Mouse (Mus musculus): ENCODE results near the gene Dennd1a. TPM values are rescaled to one million over a fixed set of nuclear protein-coding genes. Genes with fewer than 3 reads are reported as not detected.

Dennd1a gene
- polyA plus RNA-seq, 1 experiment from 2014 or later = 17.7 TPM

DNA sequence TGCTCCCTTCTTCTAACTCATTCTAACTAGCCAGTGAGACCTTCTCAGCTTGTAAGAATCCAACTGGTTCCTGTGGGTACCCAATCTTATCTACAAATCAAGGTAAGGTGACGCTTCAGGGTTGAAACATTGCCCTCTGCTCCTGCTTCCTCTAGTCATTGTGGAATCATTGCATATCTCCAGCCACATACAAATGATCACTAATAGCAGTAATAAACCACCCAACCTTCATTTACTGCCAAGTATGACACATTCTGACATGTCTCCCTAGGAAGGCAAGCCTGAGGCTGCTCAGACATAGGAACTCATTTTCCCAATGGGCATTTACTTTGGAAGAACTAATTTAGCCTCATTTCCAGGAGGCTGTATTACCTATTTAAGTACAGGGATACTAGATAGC, 18.0 kb upstream of the Dennd1a start:
- H3K4me1 ChIP-seq (replicated peaks; ENCODE audit: control insufficient read depth, insufficient read depth, low read length) = peaks cover under 1% of the 10 kb centered on the region; the same call in 1 of the 2 replicates
- H3K27ac ChIP-seq (ENCODE audit: low read depth, low read length) = no peak overlapping the region
- no peak overlapping the region for H3K9ac ChIP-seq (ENCODE audit: low read length)
- ATAC-seq (replicated peaks; ENCODE audit: low FRiP score) (no peak), DNase-seq (ENCODE audit: low spot score) (no peak)
- WGBS = 94% methylated on average over 1 of the region's 1 CpGs
- no peaks in the 10 kb centered on the region for H3K9me3 ChIP-seq (ENCODE audit: control insufficient read depth, low read length)
- no peaks in the 10 kb centered on the region for H3K27me3 ChIP-seq (ENCODE audit: control insufficient read depth, insufficient read depth, low read length)
- H3K36me3 ChIP-seq (ENCODE audit: control insufficient read depth, insufficient read depth, low read length) = no peaks in the 10 kb centered on the region
- no peak overlapping the region for H3K4me2 ChIP-seq (ENCODE audit: low read depth, low read length, severe bottlenecking)
- H3K4me3 ChIP-seq (ENCODE audit: low read depth, low read length) = no peak overlapping the region

DNA sequence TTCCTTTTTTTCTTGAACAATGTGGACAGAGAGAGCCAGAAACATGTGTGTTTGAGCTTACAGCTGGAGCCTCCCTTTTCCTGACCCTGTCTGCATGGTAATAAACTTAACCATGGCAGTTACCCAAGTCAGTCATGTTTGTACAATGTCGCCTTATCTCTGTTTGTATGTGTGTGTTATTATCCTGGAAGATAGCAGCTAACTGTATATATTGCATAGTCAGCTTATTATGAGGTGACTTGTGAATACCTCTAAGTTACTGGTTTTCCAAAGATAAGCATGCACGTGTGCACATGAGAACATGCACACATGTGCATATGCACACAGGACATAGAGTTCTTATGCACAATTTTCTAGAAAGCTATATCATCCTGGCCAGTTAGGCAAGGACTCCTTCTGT, 13.8 kb upstream of the Dennd1a start:
- DNase-seq (ENCODE audit: low spot score) = no peak
- no peaks in the 10 kb centered on the region for H3K27me3 ChIP-seq (ENCODE audit: control insufficient read depth, insufficient read depth, low read length)
- H3K9me3 ChIP-seq (ENCODE audit: control insufficient read depth, low read length) = no peaks in the 10 kb centered on the region
- no peak overlapping the region for H3K9ac ChIP-seq (ENCODE audit: low read length)
- ATAC-seq (replicated peaks; ENCODE audit: low FRiP score) = no peak
- no peak overlapping the region for H3K4me3 ChIP-seq (ENCODE audit: low read depth, low read length)
- H3K36me3 ChIP-seq (ENCODE audit: control insufficient read depth, insufficient read depth, low read length) = no peaks in the 10 kb centered on the region
- no peak overlapping the region for H3K27ac ChIP-seq (ENCODE audit: low read depth, low read length)
- H3K4me1 ChIP-seq (replicated peaks; ENCODE audit: control insufficient read depth, insufficient read depth, low read length) = peaks cover 3% of the 10 kb centered on the region; the same call in 1 of the 2 replicates
- WGBS = 93% methylated on average over 2 of the region's 2 CpGs
- no peak overlapping the region for H3K4me2 ChIP-seq (ENCODE audit: low read depth, low read length, severe bottlenecking)

DNA sequence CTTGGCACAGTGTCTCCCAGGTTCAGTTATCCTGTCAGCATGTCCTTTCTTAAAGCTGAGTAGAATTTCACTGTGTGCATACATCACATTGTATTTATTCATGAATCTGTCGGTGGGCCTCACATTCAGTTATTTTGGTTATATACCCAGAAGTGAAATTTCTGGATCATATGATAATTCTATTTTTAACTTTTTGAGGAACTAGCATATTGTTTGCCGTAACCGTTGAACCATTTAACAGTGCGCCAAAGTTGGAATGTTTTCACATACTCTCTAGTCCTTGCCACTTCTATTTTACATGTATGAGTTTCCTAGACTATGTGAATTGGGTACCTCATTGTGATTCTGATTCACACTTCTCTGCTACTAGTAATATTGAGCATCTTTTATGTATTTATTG, 8.7 kb upstream of the Dennd1a start:
- no peak for ATAC-seq (replicated peaks; ENCODE audit: low FRiP score)
- Histone ChIP-seq H3K9ac (ENCODE audit: low read length) (no peak overlapping the region), H3K4me2 (ENCODE audit: low read depth, low read length, severe bottlenecking) (no peak overlapping the region), H3K9me3 (ENCODE audit: control insufficient read depth, low read length) (no peaks in the 10 kb centered on the region), H3K27ac (ENCODE audit: low read depth, low read length) (no peak overlapping the region), H3K36me3 (ENCODE audit: control insufficient read depth, insufficient read depth, low read length) (no peaks in the 10 kb centered on the region), H3K4me3 (ENCODE audit: low read depth, low read length) (no peak overlapping the region), H3K27me3 (ENCODE audit: control insufficient read depth, insufficient read depth, low read length) (no peaks in the 10 kb centered on the region), H3K4me1 (replicated peaks; ENCODE audit: control insufficient read depth, insufficient read depth, low read length) (peaks cover 3% of the 10 kb centered on the region; the same call in 1 of the 2 replicates)
- WGBS = 96% methylated on average over 4 of the region's 4 CpGs
- no peak for DNase-seq (ENCODE audit: low spot score)

DNA sequence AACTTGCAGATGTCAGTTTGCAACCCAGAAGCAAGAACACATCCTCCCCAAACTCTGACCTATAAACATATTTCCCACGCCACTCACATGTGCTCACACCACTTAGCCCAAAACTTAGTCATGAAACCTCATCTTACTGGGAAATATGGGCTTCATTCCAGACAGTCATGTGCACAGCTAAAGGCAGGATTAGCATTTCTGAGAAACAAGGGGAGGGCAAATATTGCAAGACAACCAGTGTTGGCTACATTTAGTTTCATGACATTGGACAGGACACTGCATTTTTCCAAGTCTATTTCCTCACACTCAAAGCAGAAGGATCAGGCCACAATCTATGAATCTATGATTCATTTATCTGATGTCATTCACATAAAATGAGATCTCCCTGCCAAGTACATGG, 4.3 kb upstream of the Dennd1a start:
- Histone ChIP-seq H3K27me3 (ENCODE audit: control insufficient read depth, insufficient read depth, low read length) (no peaks in the 10 kb centered on the region), H3K4me2 (ENCODE audit: low read depth, low read length, severe bottlenecking) (no peak overlapping the region), H3K36me3 (ENCODE audit: control insufficient read depth, insufficient read depth, low read length) (no peaks in the 10 kb centered on the region), H3K4me3 (ENCODE audit: low read depth, low read length) (no peak overlapping the region), H3K9ac (ENCODE audit: low read length) (no peak overlapping the region), H3K4me1 (replicated peaks; ENCODE audit: control insufficient read depth, insufficient read depth, low read length) (no peaks in the 10 kb centered on the region; the same call in 1 of the 2 replicates), H3K27ac (ENCODE audit: low read depth, low read length) (no peak overlapping the region), H3K9me3 (ENCODE audit: control insufficient read depth, low read length) (no peaks in the 10 kb centered on the region)
- ATAC-seq (replicated peaks; ENCODE audit: low FRiP score) (no peak), DNase-seq (ENCODE audit: low spot score) (no peak)
- WGBS = 79% methylated on average over 1 of the region's 1 CpGs

DNA sequence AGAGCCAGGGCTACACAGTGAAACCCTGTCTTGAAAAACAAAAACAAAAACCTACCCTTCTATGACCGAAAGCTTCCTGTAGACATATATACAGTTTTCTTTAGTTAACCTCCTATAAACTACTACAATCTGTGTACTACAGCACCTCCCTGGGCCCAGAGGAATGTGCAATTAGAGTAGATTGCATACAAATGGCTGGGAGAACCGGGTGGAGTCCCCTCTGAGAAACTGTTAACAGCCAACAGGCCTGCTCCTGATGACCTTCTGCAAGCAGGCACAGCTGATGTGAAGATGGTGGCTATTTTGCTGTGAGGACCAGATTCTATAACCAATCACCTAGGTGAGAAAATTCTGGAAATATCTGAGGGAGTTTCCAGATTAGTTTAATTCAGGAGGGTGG, 1.0 kb upstream of the Dennd1a start:
- Histone ChIP-seq H3K36me3 (ENCODE audit: control insufficient read depth, insufficient read depth, low read length) (no peaks in the 10 kb centered on the region), H3K27me3 (ENCODE audit: control insufficient read depth, insufficient read depth, low read length) (no peaks in the 10 kb centered on the region), H3K4me1 (replicated peaks; ENCODE audit: control insufficient read depth, insufficient read depth, low read length) (peaks cover 5% of the 10 kb centered on the region; the same call in 1 of the 2 replicates), H3K9me3 (ENCODE audit: control insufficient read depth, low read length) (no peaks in the 10 kb centered on the region), H3K9ac (ENCODE audit: low read length) (no peak overlapping the region), H3K27ac (ENCODE audit: low read depth, low read length) (no peak overlapping the region), H3K4me2 (ENCODE audit: low read depth, low read length, severe bottlenecking) (no peak overlapping the region), H3K4me3 (ENCODE audit: low read depth, low read length) (no peak overlapping the region)
- DNase-seq (ENCODE audit: low spot score) (no peak), ATAC-seq (replicated peaks; ENCODE audit: low FRiP score) (no peak)
- 70% methylated on average over 2 of the region's 2 CpGs for WGBS

DNA sequence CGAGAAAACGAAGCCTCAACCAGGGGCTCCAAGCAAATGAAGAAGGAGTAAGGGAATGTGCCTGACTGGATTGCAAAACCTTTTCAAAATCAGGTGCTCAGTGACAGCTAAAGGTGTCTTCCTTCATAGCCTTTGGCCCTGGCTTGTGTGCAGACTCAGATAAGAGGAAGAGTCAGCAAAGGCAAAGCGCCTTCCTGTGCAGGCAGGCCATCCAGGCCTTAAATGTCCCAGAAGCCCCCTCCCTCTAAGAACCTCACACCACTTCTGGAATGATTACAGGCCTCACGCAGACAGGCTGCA, 807 bp downstream of the Dennd1a start:
- H3K4me3 ChIP-seq (ENCODE audit: low read depth, low read length) = peak overlapping the region; percentile 82
- H3K27me3 ChIP-seq (ENCODE audit: control insufficient read depth, insufficient read depth, low read length) = no peaks in the 10 kb centered on the region
- 14% methylated on average over 4 of the region's 4 CpGs for WGBS
- ATAC-seq (replicated peaks; ENCODE audit: low FRiP score) (no peak; the same call in 1 of the 2 replicates), DNase-seq (ENCODE audit: low spot score) (no peak)
- H3K36me3 ChIP-seq (ENCODE audit: control insufficient read depth, insufficient read depth, low read length) = no peaks in the 10 kb centered on the region
- H3K27ac ChIP-seq (ENCODE audit: low read depth, low read length) = peak overlapping the region; percentile 85; the same call in 1 of the 2 replicates
- peak overlapping the region; percentile 66 for H3K4me2 ChIP-seq (ENCODE audit: low read depth, low read length, severe bottlenecking)
- peak overlapping the region; percentile 90 for H3K9ac ChIP-seq (ENCODE audit: low read length)
- H3K9me3 ChIP-seq (ENCODE audit: control insufficient read depth, low read length) = no peaks in the 10 kb centered on the region
- peaks cover 5% of the 10 kb centered on the region; the same call in 1 of the 2 replicates for H3K4me1 ChIP-seq (replicated peaks; ENCODE audit: control insufficient read depth, insufficient read depth, low read length)

DNA sequence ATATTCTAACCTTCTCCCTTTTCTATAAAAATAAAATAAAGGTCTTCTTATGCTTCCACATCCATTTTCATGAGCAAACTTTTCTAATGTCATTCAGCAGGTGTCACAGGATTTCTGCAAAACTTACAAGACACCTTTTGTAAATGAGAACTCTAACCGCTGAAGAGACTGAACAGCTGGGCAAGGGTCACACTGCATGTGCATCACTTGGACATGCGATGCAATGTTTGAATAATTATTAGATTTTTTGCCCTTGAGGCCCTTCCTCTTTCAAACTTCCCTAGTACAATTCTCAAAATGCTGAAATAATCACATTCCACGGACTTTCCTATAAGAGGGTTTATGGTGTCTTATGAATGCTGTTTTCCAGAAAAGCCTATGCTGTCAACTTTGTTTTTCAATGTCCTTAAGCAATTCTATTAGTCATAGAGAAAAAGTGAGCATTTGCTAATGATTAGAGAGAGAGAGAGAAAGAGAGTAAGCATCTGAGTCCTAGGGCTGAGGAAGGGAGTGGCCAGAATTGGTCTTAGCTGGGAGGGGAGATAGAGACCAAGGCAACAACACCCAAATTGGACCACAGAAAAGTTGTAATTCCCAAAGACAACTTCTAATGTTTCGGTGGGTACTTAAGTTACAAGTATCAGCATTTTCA, 1.3 kb downstream of the Dennd1a start:
- Histone ChIP-seq H3K4me2 (ENCODE audit: low read depth, low read length, severe bottlenecking) (peak overlapping the region; percentile 66), H3K4me1 (replicated peaks; ENCODE audit: control insufficient read depth, insufficient read depth, low read length) (peaks cover 5% of the 10 kb centered on the region; the same call in 1 of the 2 replicates), H3K4me3 (ENCODE audit: low read depth, low read length) (peak overlapping the region; percentile 82), H3K27ac (ENCODE audit: low read depth, low read length) (no peak overlapping the region), H3K9me3 (ENCODE audit: control insufficient read depth, low read length) (no peaks in the 10 kb centered on the region), H3K36me3 (ENCODE audit: control insufficient read depth, insufficient read depth, low read length) (no peaks in the 10 kb centered on the region), H3K27me3 (ENCODE audit: control insufficient read depth, insufficient read depth, low read length) (no peaks in the 10 kb centered on the region), H3K9ac (ENCODE audit: low read length) (peak overlapping the region; percentile 90)
- 67% methylated on average over 4 of the region's 4 CpGs for WGBS
- no peak for DNase-seq (ENCODE audit: low spot score)
- ATAC-seq (replicated peaks; ENCODE audit: low FRiP score) = no peak

DNA sequence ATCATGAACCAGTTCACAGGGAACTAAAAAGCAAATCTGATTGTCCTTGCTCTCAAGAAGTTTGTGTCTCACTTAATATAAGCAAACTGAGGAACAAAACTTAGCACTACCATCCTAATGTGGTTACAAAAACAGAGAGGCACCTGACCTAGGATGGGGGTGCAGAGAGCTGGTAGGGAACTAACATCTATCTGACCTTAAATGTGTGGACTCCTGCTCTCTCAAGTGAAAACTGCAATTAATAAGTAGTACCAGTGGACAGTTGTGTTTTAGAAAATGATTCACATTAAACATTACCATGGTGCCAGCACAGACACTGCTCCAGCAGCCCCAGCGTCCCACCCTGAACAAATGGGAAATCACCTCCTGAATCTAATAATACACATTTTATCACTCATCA, 3.2 kb downstream of the Dennd1a start:
- 92% methylated on average over 1 of the region's 1 CpGs for WGBS
- Histone ChIP-seq H3K9ac (ENCODE audit: low read length) (no peak overlapping the region), H3K27me3 (ENCODE audit: control insufficient read depth, insufficient read depth, low read length) (no peaks in the 10 kb centered on the region), H3K4me2 (ENCODE audit: low read depth, low read length, severe bottlenecking) (no peak overlapping the region), H3K27ac (ENCODE audit: low read depth, low read length) (no peak overlapping the region), H3K9me3 (ENCODE audit: control insufficient read depth, low read length) (no peaks in the 10 kb centered on the region), H3K4me1 (replicated peaks; ENCODE audit: control insufficient read depth, insufficient read depth, low read length) (peaks cover 5% of the 10 kb centered on the region; the same call in 1 of the 2 replicates), H3K4me3 (ENCODE audit: low read depth, low read length) (no peak overlapping the region), H3K36me3 (ENCODE audit: control insufficient read depth, insufficient read depth, low read length) (no peaks in the 10 kb centered on the region)
- DNase-seq (ENCODE audit: low spot score) (no peak), ATAC-seq (replicated peaks; ENCODE audit: low FRiP score) (no peak)

DNA sequence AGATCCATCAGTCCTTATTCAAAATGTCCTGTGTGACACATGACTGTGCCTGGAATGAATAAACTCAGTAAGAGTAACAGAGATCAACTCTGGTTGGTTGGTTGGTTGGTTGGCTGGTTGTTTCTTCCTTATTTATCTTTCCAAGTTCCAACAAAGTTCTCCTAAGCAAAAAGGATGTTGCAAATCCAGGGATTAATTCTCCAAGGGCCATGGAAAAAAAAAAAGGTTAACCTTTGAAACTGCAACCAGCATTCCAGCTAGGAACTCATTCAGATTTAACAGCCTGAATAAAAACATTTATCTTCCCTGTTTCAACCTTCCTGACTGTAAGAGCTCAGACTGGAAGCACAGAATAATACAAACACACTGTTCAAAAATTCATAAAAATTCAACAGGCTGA, 6.8 kb downstream of the Dennd1a start:
- Histone ChIP-seq H3K4me1 (replicated peaks; ENCODE audit: control insufficient read depth, insufficient read depth, low read length) (no peaks in the 10 kb centered on the region), H3K9ac (ENCODE audit: low read length) (no peak overlapping the region), H3K27me3 (ENCODE audit: control insufficient read depth, insufficient read depth, low read length) (no peaks in the 10 kb centered on the region), H3K36me3 (ENCODE audit: control insufficient read depth, insufficient read depth, low read length) (no peaks in the 10 kb centered on the region), H3K4me3 (ENCODE audit: low read depth, low read length) (no peak overlapping the region), H3K4me2 (ENCODE audit: low read depth, low read length, severe bottlenecking) (no peak overlapping the region), H3K9me3 (ENCODE audit: control insufficient read depth, low read length) (no peaks in the 10 kb centered on the region), H3K27ac (ENCODE audit: low read depth, low read length) (no peak overlapping the region)
- DNase-seq (ENCODE audit: low spot score) (no peak), ATAC-seq (replicated peaks; ENCODE audit: low FRiP score) (no peak)

Data from forebrain, embryonic 11.5 days (tissue).